Mouse (Mus musculus): ENCODE results near the gene Snupn. TPM values are rescaled to one million over a fixed set of nuclear protein-coding genes. Genes with fewer than 3 reads are reported as not detected.

Snupn gene
- polyA plus RNA-seq, 1 experiment from 2014 or later, result 30.0 TPM

DNA sequence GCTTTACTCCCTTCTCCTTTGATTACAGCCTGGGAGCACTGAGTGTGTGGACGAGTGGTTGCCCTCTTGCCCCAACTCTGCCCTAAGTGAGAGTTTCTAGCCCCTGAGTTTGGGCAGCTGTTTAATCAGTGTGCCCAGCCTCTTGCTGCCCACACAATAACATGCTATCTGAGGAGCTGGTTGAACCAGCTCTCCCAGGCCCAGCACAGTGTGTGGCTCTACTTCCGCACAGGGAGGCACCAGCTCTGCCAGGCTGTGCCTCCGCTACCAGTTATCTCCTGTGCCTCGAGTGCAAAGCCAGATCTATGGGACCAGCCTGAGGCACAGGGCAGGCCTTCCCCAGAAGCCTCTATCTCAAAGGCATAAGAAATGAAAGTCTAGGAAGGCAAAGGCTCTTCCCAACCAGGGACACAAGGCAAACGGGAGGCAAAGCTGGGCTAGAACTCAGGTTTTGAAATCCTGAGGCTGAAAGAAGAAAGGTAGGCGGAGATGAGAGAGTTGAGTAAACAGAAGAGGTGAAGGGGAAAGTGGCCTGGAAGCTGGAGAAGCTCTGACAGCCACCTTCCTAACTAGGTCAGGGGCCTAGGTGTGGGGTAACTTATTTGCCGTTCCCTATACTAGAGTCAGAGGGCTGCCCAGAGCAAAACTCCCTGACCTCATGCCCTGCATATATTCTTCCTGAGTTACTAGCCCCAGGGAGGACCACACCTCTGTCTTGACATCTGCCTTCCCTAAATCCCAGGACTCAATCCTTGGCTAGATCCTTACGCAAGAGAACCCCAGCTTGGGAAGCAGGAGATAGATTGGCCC lies 26.6 kb upstream of the Snupn start:
- Histone ChIP-seq H3K9me3 (replicated peaks) (peaks cover 4% of the 10 kb centered on the region; the same call in 1 of the 2 replicates), H3K9ac (peak overlapping the region; percentile 49), H3K4me2 (peak overlapping the region; percentile 49), H3K4me1 (peaks cover 54% of the 10 kb centered on the region), H3K27ac (no peak overlapping the region), H3K4me3 (peak overlapping the region; percentile 15), H3K36me3 (ENCODE audit: poor library complexity, severe bottlenecking) (peaks cover 11% of the 10 kb centered on the region), H3K27me3 (no peaks in the 10 kb centered on the region)
- WGBS, result 78% methylated on average over 8 of the region's 8 CpGs
- ATAC-seq, result no peak

GRCm38 (mm10) chr9:56924651-56925027 lies 26.0 kb upstream of the Snupn start:
- H3K9me3 ChIP-seq (replicated peaks), result peaks cover 4% of the 10 kb centered on the region; the same call in 1 of the 2 replicates
- no peak for ATAC-seq
- H3K4me1 ChIP-seq, result peaks cover 54% of the 10 kb centered on the region
- 52% methylated on average over 7 of the region's 7 CpGs for WGBS
- H3K36me3 ChIP-seq (ENCODE audit: poor library complexity, severe bottlenecking), result peaks cover 11% of the 10 kb centered on the region
- H3K27ac ChIP-seq, result no peak overlapping the region
- H3K4me3 ChIP-seq, result peak overlapping the region; percentile 15
- H3K9ac ChIP-seq, result peak overlapping the region; percentile 49; the same call in 1 of the 2 replicates
- peak overlapping the region; percentile 49 for H3K4me2 ChIP-seq
- no peaks in the 10 kb centered on the region for H3K27me3 ChIP-seq

DNA sequence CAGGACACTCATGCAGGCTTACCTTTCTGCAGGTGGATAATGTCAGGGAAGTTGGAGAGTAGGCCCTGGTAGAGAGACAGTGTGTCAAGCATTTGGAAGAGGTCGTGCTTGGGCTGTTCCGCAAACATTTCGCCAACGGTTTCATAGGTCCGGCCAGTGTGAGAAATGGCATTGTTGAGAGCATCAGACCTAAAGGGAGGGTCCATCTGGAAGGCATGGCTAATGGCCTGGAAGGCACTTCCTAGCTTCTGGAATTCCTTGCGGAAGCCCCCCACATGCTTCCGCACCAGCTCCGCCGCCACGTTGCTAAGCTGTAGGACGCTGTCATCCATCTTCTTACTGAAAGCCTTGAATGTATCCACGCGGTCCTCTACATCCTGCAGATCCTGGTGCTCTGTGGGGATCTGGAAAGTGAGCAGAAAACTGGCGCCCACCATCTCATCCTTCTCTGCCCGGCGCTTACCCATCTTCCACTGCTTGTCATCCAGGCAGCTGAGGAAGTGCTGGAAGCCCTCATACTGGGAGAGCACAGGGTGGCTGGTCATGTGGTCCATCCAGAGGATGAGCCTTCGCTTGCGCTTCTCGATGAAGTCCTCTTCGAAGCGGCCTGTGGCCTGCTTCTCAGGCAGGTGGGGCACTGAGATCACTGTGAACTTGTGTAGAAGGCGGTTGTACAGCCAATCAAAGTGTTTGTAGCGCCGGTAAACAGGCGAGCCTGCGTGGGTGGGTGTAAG lies 25.2 kb upstream of the Snupn start:
- Histone ChIP-seq H3K9me3 (replicated peaks) (peaks cover 4% of the 10 kb centered on the region; the same call in 1 of the 2 replicates), H3K9ac (peak overlapping the region; percentile 9; the same call in 1 of the 2 replicates), H3K4me1 (peaks cover 54% of the 10 kb centered on the region), H3K36me3 (ENCODE audit: poor library complexity, severe bottlenecking) (peaks cover 11% of the 10 kb centered on the region), H3K27ac (no peak overlapping the region), H3K4me3 (no peak overlapping the region), H3K27me3 (no peaks in the 10 kb centered on the region), H3K4me2 (peak overlapping the region; percentile 49)
- 91% methylated on average over 26 of the region's 26 CpGs for WGBS
- no peak for ATAC-seq

DNA sequence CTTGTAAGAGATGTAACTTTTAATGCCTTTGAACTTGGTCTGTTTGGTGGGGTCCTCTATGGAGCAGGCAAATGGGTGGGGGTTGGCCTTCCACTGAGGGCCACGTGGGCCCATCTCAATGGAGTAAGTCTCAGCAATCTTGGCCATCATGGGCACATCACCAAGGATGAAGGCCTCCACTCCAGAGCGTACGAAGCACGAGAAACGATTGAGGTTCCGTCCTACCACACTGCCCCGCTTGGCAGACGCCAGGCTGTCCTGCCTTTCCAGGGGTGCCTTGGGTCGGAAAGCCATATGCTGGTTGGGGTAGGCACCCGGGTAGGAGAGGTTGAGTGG lies 24.7 kb upstream of the Snupn start:
- Histone ChIP-seq H3K9ac (no peak overlapping the region), H3K36me3 (ENCODE audit: poor library complexity, severe bottlenecking) (peaks cover 11% of the 10 kb centered on the region), H3K4me2 (peak overlapping the region; percentile 84; the same call in 1 of the 2 replicates), H3K27ac (no peak overlapping the region), H3K4me3 (no peak overlapping the region), H3K9me3 (replicated peaks) (peaks cover 4% of the 10 kb centered on the region; the same call in 1 of the 2 replicates), H3K4me1 (peaks cover 54% of the 10 kb centered on the region), H3K27me3 (no peaks in the 10 kb centered on the region)
- no peak for ATAC-seq
- WGBS, result 98% methylated on average over 10 of the region's 10 CpGs

DNA sequence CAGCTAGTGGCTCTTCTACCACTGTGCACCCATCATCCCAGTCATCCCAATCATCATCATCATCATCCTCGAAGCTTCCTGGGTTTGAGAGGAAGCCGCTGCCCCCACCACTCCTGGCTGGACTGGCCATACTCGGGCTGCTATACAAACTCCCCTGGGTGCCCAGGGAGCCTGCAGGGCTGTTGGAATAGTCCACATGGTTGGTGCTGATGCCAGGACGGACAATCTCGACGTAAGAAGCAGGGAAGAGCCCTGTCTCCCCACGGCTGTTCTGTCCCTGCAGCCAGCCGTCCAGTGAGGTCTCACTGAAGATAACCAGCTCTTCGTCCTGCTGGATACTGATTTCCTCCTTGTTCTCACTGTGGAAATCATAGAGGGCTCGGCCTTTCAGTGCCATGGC lies 24.3 kb upstream of the Snupn start:
- Histone ChIP-seq H3K4me1 (peaks cover 54% of the 10 kb centered on the region), H3K27me3 (0 out of 2 replicates have a peak, but pooled peaks cover under 1% of the 10 kb centered on the region), H3K27ac (no peak overlapping the region), H3K36me3 (ENCODE audit: poor library complexity, severe bottlenecking) (peaks cover 10% of the 10 kb centered on the region), H3K4me2 (peak overlapping the region; percentile 84), H3K9ac (no peak overlapping the region), H3K4me3 (peak overlapping the region; percentile 66), H3K9me3 (replicated peaks) (peaks cover 4% of the 10 kb centered on the region; the same call in 1 of the 2 replicates)
- no peak for ATAC-seq
- WGBS, result 87% methylated on average over 10 of the region's 10 CpGs

- WGBS, result under 1% methylated on average over 35 of the region's 35 CpGs
- peak overlapping the region; percentile 84 for H3K4me2 ChIP-seq
- peak overlapping the region; percentile 66 for H3K4me3 ChIP-seq
- no peaks in the 10 kb centered on the region for H3K9me3 ChIP-seq (replicated peaks)
- peak overlapping the region; percentile 63 for H3K27ac ChIP-seq
- H3K36me3 ChIP-seq (ENCODE audit: poor library complexity, severe bottlenecking), result 0 out of 2 replicates have a peak, but pooled peaks cover under 1% of the 10 kb centered on the region
- H3K27me3 ChIP-seq, result 0 out of 2 replicates have a peak, but pooled peaks cover 4% of the 10 kb centered on the region
- peaks cover 54% of the 10 kb centered on the region for H3K4me1 ChIP-seq
- H3K9ac ChIP-seq, result peak overlapping the region; percentile 75
- ATAC-seq, result peak; percentile 39
Observed at GRCm38 (mm10) chr9:56927191-56928012, 23.3 kb upstream of the Snupn start.

DNA sequence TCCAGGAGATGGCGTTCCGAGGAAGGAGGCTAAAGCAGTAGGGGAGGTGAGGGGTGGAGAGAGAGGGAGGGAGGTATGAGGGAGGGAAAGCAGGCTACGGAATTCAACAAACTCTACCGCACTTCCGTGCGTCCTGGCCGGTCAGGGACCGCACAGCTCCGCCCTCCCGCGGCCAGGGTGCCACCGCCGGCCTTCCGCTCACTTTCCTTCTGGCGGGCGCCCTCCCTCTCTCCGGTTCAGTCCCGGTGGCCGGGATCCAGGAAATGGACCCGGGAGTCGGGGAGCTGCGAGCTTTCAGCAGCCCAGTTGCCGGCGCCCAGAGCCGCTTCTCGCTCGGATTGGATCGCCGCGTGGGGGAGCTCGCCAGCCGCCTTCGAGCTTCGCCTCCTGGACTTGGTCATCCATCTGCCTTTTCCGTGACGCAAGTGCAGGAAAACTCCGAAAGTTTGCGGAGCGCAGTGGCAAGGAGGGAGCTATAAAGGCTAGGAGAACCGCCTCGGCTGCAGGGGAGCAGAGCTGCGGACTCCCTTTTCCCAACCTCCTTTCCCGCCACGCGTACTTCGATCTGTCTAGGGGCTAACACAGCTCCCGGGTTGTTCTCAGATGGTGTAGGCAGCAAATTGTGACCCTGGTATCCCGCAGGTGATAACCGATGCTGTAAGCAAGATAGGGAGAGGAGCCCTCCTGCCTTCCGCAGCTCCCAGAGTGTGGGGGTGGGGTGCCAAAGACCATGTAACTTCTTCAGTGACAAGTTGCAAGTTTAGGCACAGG lies 22.5 kb upstream of the Snupn start, which contains the start of gene Snx33:
Gene Snx33 (minus strand): TSS at position 331 of the 771 bp plus-strand sequence.
- peak; percentile 87 for ATAC-seq
- H3K9me3 ChIP-seq (replicated peaks), result no peaks in the 10 kb centered on the region
- no peaks in the 10 kb centered on the region for H3K36me3 ChIP-seq (ENCODE audit: poor library complexity, severe bottlenecking)
- H3K9ac ChIP-seq, result peak within 1 kb of the TSS; percentile 75
- 0 out of 2 replicates have a peak, but pooled peaks cover 4% of the 10 kb centered on the region for H3K27me3 ChIP-seq
- peak within 1 kb of the TSS; percentile 66 for H3K4me3 ChIP-seq
- H3K4me2 ChIP-seq, result peak within 1 kb of the TSS; percentile 84
- peak within 1 kb of the TSS; percentile 63 for H3K27ac ChIP-seq
- H3K4me1 ChIP-seq, result peaks cover 51% of the 10 kb centered on the region
- WGBS, result under 1% methylated on average over 50 of the region's 50 CpGs

GRCm38 (mm10) chr9:56929496-56929895 lies 21.2 kb upstream of the Snupn start:
- H3K4me1 ChIP-seq, result peaks cover 39% of the 10 kb centered on the region
- no peak for ATAC-seq
- no peak overlapping the region for H3K27ac ChIP-seq
- no peak overlapping the region for H3K4me2 ChIP-seq
- no peak overlapping the region for H3K9ac ChIP-seq
- no peaks in the 10 kb centered on the region for H3K9me3 ChIP-seq (replicated peaks)
- H3K4me3 ChIP-seq, result no peak overlapping the region
- 0 out of 2 replicates have a peak, but pooled peaks cover 4% of the 10 kb centered on the region for H3K27me3 ChIP-seq
- H3K36me3 ChIP-seq (ENCODE audit: poor library complexity, severe bottlenecking), result no peaks in the 10 kb centered on the region
- 81% methylated on average over 4 of the region's 4 CpGs for WGBS

DNA sequence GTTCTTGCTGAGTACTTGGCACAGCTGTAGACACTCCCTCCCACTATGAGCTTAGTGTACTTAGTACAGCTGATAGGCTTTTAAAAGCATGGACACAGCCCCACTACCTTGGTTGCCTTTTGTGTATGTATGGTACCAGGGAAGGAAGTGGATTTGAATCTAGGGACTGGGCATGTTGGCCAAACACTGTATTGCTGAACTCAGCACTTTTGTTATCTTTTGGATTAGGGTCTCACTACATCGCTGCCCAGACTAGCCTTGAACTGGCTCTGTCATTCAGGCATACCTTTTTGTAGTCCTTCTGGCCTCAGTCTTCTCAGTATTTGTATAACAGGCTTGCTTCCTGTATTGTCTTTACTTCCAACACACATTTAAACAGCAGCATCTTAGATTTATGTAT lies 20.1 kb upstream of the Snupn start:
- Histone ChIP-seq H3K9ac (no peak overlapping the region), H3K27ac (no peak overlapping the region), H3K9me3 (replicated peaks) (no peaks in the 10 kb centered on the region), H3K4me2 (no peak overlapping the region), H3K4me1 (peaks cover 28% of the 10 kb centered on the region), H3K36me3 (ENCODE audit: poor library complexity, severe bottlenecking) (no peaks in the 10 kb centered on the region), H3K27me3 (0 out of 2 replicates have a peak, but pooled peaks cover 4% of the 10 kb centered on the region), H3K4me3 (no peak overlapping the region)
- 75% methylated on average over 1 of the region's 1 CpGs for WGBS
- ATAC-seq, result no peak

- Histone ChIP-seq H3K9me3 (replicated peaks) (no peaks in the 10 kb centered on the region), H3K27me3 (no peaks in the 10 kb centered on the region), H3K27ac (no peak overlapping the region), H3K4me1 (peaks cover 24% of the 10 kb centered on the region), H3K36me3 (ENCODE audit: poor library complexity, severe bottlenecking) (no peaks in the 10 kb centered on the region), H3K9ac (peak overlapping the region; percentile 5; the same call in 1 of the 2 replicates), H3K4me3 (peak overlapping the region; percentile 91), H3K4me2 (peak overlapping the region; percentile 95)
- ATAC-seq, result no peak
- WGBS, result 24% methylated on average over 6 of the region's 6 CpGs
Observed at GRCm38 (mm10) chr9:56936861-56937222, 13.8 kb upstream of the Snupn start.
